Mouse (Mus musculus): Measurements from ENCODE around the gene Cyp4a31. TPM values are rescaled to one million over a fixed set of nuclear protein-coding genes. Genes with fewer than 3 reads are reported as not detected.
A peak's percentile ranks its signal among the peaks of the same experiment; 100 is the strongest.
"Not testable (repeated sequence)": the region's sequence is repeated elsewhere in the genome, so short reads cannot be mapped to it uniquely, and the experiment has no call there.

Gene Cyp4a31
- 0.68 and 5.7 TPM in 2 replicates for total RNA-seq (2021)
- long read RNA-seq, experiment 1: 0 reads
- long read RNA-seq, experiment 2, partial matches to known transcripts: 1 of 9 reads
- long read RNA-seq, experiment 2, other reads (novel, unspliced or antisense): 8 of 9 reads

GRCm38 (mm10) chr4:115563401-115563800 is at the start of gene Cyp4a31:
Gene Cyp4a31, plus strand, starts transcription at chr4:115563649.
- no peak for DNase-seq

GRCm38 (mm10) chr4:115513964-115514363 is 49.5 kb upstream of the Cyp4a31 start:
- DNase-seq: not testable (repeated sequence)

- not testable (repeated sequence) for DNase-seq
Measured at GRCm38 (mm10) chr4:115518000-115518399, 45.4 kb upstream of the Cyp4a31 start, which contains the start of gene Cyp4a10. Gene Cyp4a10, plus strand, starts transcription at chr4:115518264.

- DNase-seq: no peak
Measured at GRCm38 (mm10) chr4:115519444-115519843, 44.0 kb upstream of the Cyp4a31 start.

GRCm38 (mm10) chr4:115521766-115522165 is 41.7 kb upstream of the Cyp4a31 start:
- DNase-seq: no peak

- no peak for DNase-seq
Measured at GRCm38 (mm10) chr4:115545101-115545500, 18.3 kb upstream of the Cyp4a31 start.

GRCm38 (mm10) chr4:115546141-115546828 is 17.2 kb upstream of the Cyp4a31 start:
- no peak for DNase-seq

- no peak for DNase-seq
Measured at GRCm38 (mm10) chr4:115552726-115553125, 10.7 kb upstream of the Cyp4a31 start.

GRCm38 (mm10) chr4:115555513-115555912 is 7.9 kb upstream of the Cyp4a31 start:
- DNase-seq: no peak

- DNase-seq: no peak
Measured at GRCm38 (mm10) chr4:115557861-115558561, 5.4 kb upstream of the Cyp4a31 start.

GRCm38 (mm10) chr4:115561236-115561635 is 2.2 kb upstream of the Cyp4a31 start:
- DNase-seq: not testable (repeated sequence)

- DNase-seq: not testable (repeated sequence)
Measured at GRCm38 (mm10) chr4:115564469-115565225, 1.2 kb downstream of the Cyp4a31 start.

GRCm38 (mm10) chr4:115575255-115575654 is 11.8 kb downstream of the Cyp4a31 start:
- no peak for DNase-seq

GRCm38 (mm10) chr4:115575776-115576175 is 12.3 kb downstream of the Cyp4a31 start:
- peak; percentile 17 for DNase-seq

GRCm38 (mm10) chr4:115583036-115583435 is 19.6 kb downstream of the Cyp4a31 start:
- no peak for DNase-seq

GRCm38 (mm10) chr4:115596357-115596756 is 32.9 kb downstream of the Cyp4a31 start:
- DNase-seq: no peak

- DNase-seq: no peak
Measured at GRCm38 (mm10) chr4:115596824-115597336, 33.4 kb downstream of the Cyp4a31 start.

- not testable (repeated sequence) for DNase-seq
Measured at GRCm38 (mm10) chr4:115600611-115601010, 37.2 kb downstream of the Cyp4a31 start, which contains the start of gene Cyp4a32. Gene Cyp4a32, plus strand, starts transcription at chr4:115600969.

GRCm38 (mm10) chr4:115614005-115614404 is 50.6 kb downstream of the Cyp4a31 start:
- DNase-seq: no peak

- DNase-seq: not testable (repeated sequence)
Measured at GRCm38 (mm10) chr4:115625560-115625959, 62.1 kb downstream of the Cyp4a31 start.

Data from adrenal gland, postnatal 14 days (tissue).